Mouse (Mus musculus): ENCODE data around the gene Tectb. TPM values are rescaled to one million over a fixed set of nuclear protein-coding genes. Genes with fewer than 3 reads are reported as not detected.

The Tectb gene
- not detected in 2 replicates for polyA plus RNA-seq (2015; fragmentation: Nextera tagmentation; extraction: Ambion mirVana)

- Histone ChIP-seq H3K4me2 (replicated peaks; ENCODE audit: low read depth) (no peak within 1 kb of the TSS), H3K9ac (ENCODE audit: low read depth, low read length) (no peak within 1 kb of the TSS), H3K4me1 (replicated peaks; ENCODE audit: control insufficient read depth, insufficient read depth, low read length) (no peaks in the 10 kb centered on the region), H3K4me3 (ENCODE audit: low read depth, low read length) (no peak within 1 kb of the TSS), H3K36me3 (ENCODE audit: control insufficient read depth, insufficient read depth) (no peaks in the 10 kb centered on the region), H3K9me3 (ENCODE audit: control insufficient read depth) (no peaks in the 10 kb centered on the region), H3K27ac (ENCODE audit: low read depth, low read length) (no peak within 1 kb of the TSS), H3K27me3 (replicated peaks; ENCODE audit: control insufficient read depth, insufficient read depth, low read length) (no peaks in the 10 kb centered on the region)
- no peak for ATAC-seq
- TF ChIP-seq CTCF (IDR thresholded peaks at IDR 0.05; ENCODE audit: low read depth): no peak
- 86% methylated on average over 5 of the region's 5 CpGs for WGBS
Measured at GRCm38 (mm10) chr19:55180433-55180832, at the start of gene Tectb. Gene Tectb, plus strand, starts transcription at chr19:55180733.

GRCm38 (mm10) chr19:55131747-55132146 lies 48.8 kb upstream of the Tectb start:
- H3K4me2 ChIP-seq (replicated peaks; ENCODE audit: low read depth): no peak overlapping the region
- ATAC-seq: no peak
- H3K4me3 ChIP-seq (ENCODE audit: low read depth, low read length): no peak overlapping the region
- no peak for TF ChIP-seq CTCF (IDR thresholded peaks at IDR 0.05; ENCODE audit: low read depth)
- no peaks in the 10 kb centered on the region for H3K9me3 ChIP-seq (ENCODE audit: control insufficient read depth)
- no peak overlapping the region for H3K9ac ChIP-seq (ENCODE audit: low read depth, low read length)
- H3K4me1 ChIP-seq (replicated peaks; ENCODE audit: control insufficient read depth, insufficient read depth, low read length): 0 out of 2 replicates have a peak, but pooled peaks cover 3% of the 10 kb centered on the region
- H3K27ac ChIP-seq (ENCODE audit: low read depth, low read length): no peak overlapping the region
- 30% methylated on average over 1 of the region's 1 CpGs for WGBS
- H3K36me3 ChIP-seq (ENCODE audit: control insufficient read depth, insufficient read depth): no peaks in the 10 kb centered on the region
- H3K27me3 ChIP-seq (replicated peaks; ENCODE audit: control insufficient read depth, insufficient read depth, low read length): no peaks in the 10 kb centered on the region

GRCm38 (mm10) chr19:55132476-55132875 lies 48.1 kb upstream of the Tectb start:
- Histone ChIP-seq H3K4me1 (replicated peaks; ENCODE audit: control insufficient read depth, insufficient read depth, low read length) (peaks cover 11% of the 10 kb centered on the region; the same call in 1 of the 2 replicates), H3K4me3 (ENCODE audit: low read depth, low read length) (no peak overlapping the region), H3K27ac (ENCODE audit: low read depth, low read length) (no peak overlapping the region), H3K9ac (ENCODE audit: low read depth, low read length) (no peak overlapping the region), H3K4me2 (replicated peaks; ENCODE audit: low read depth) (no peak overlapping the region), H3K9me3 (ENCODE audit: control insufficient read depth) (no peaks in the 10 kb centered on the region), H3K36me3 (ENCODE audit: control insufficient read depth, insufficient read depth) (no peaks in the 10 kb centered on the region), H3K27me3 (replicated peaks; ENCODE audit: control insufficient read depth, insufficient read depth, low read length) (no peaks in the 10 kb centered on the region)
- no peak for TF ChIP-seq CTCF (IDR thresholded peaks at IDR 0.05; ENCODE audit: low read depth)
- ATAC-seq: no peak
- whole genome bisulfite sequencing: 80% methylated on average over 3 of the region's 3 CpGs

GRCm38 (mm10) chr19:55134521-55134920 lies 46.0 kb upstream of the Tectb start:
- H3K27ac ChIP-seq (ENCODE audit: low read depth, low read length): no peak overlapping the region
- no peaks in the 10 kb centered on the region for H3K36me3 ChIP-seq (ENCODE audit: control insufficient read depth, insufficient read depth)
- H3K27me3 ChIP-seq (replicated peaks; ENCODE audit: control insufficient read depth, insufficient read depth, low read length): no peaks in the 10 kb centered on the region
- no peak for TF ChIP-seq CTCF (IDR thresholded peaks at IDR 0.05; ENCODE audit: low read depth)
- no peak overlapping the region for H3K9ac ChIP-seq (ENCODE audit: low read depth, low read length)
- ATAC-seq: peak; percentile 22; the same call in 1 of the 2 replicates
- no peak overlapping the region for H3K4me2 ChIP-seq (replicated peaks; ENCODE audit: low read depth)
- no peaks in the 10 kb centered on the region for H3K9me3 ChIP-seq (ENCODE audit: control insufficient read depth)
- H3K4me1 ChIP-seq (replicated peaks; ENCODE audit: control insufficient read depth, insufficient read depth, low read length): peaks cover 14% of the 10 kb centered on the region; the same call in 1 of the 2 replicates
- 67% methylated on average over 9 of the region's 9 CpGs for WGBS
- no peak overlapping the region for H3K4me3 ChIP-seq (ENCODE audit: low read depth, low read length)

DNA sequence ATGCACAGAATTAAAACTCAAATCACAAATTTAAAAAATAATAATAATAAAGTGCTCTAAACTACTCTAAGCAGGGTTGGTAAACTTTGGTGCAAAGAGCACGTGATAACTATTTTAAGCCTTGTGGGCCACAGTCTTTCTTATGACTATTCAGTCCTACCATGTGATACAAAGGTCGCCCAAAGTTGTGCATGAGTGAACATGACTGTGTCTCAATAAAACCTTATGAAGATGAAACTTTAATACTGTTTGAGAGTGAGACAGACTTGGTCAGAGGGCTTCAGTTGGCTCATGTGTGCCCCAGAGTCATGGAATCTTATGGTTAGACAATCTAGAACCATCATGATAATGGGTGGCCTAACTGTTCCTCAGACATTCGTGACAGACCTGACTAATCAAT lies 44.6 kb upstream of the Tectb start:
- H3K4me1 ChIP-seq (replicated peaks; ENCODE audit: control insufficient read depth, insufficient read depth, low read length): peaks cover 14% of the 10 kb centered on the region; the same call in 1 of the 2 replicates
- no peak for ATAC-seq

GRCm38 (mm10) chr19:55136693-55137427 lies 43.7 kb upstream of the Tectb start:
- peaks cover 14% of the 10 kb centered on the region; the same call in 1 of the 2 replicates for H3K4me1 ChIP-seq (replicated peaks; ENCODE audit: control insufficient read depth, insufficient read depth, low read length)
- no peaks in the 10 kb centered on the region for H3K36me3 ChIP-seq (ENCODE audit: control insufficient read depth, insufficient read depth)
- H3K27ac ChIP-seq (ENCODE audit: low read depth, low read length): peak overlapping the region; percentile 66
- TF ChIP-seq CTCF (IDR thresholded peaks at IDR 0.05; ENCODE audit: low read depth): no peak
- 0 out of 2 replicates have a peak overlapping the region, but pooled peaks have one; percentile 3 for H3K4me2 ChIP-seq (replicated peaks; ENCODE audit: low read depth)
- no peaks in the 10 kb centered on the region for H3K9me3 ChIP-seq (ENCODE audit: control insufficient read depth)
- peak; percentile 90 for ATAC-seq
- no peaks in the 10 kb centered on the region for H3K27me3 ChIP-seq (replicated peaks; ENCODE audit: control insufficient read depth, insufficient read depth, low read length)
- 19% methylated on average over 4 of the region's 4 CpGs for WGBS
- no peak overlapping the region for H3K4me3 ChIP-seq (ENCODE audit: low read depth, low read length)
- H3K9ac ChIP-seq (ENCODE audit: low read depth, low read length): no peak overlapping the region

More for the DNA sequence above, 44.6 kb upstream of the Tectb start:
- Histone ChIP-seq H3K9me3 (ENCODE audit: control insufficient read depth) (no peaks in the 10 kb centered on the region), H3K4me3 (ENCODE audit: low read depth, low read length) (no peak overlapping the region), H3K4me2 (replicated peaks; ENCODE audit: low read depth) (no peak overlapping the region), H3K9ac (ENCODE audit: low read depth, low read length) (no peak overlapping the region), H3K36me3 (ENCODE audit: control insufficient read depth, insufficient read depth) (no peaks in the 10 kb centered on the region), H3K27ac (ENCODE audit: low read depth, low read length) (no peak overlapping the region), H3K27me3 (replicated peaks; ENCODE audit: control insufficient read depth, insufficient read depth, low read length) (no peaks in the 10 kb centered on the region)
- WGBS: 67% methylated on average over 3 of the region's 3 CpGs
- TF ChIP-seq CTCF (IDR thresholded peaks at IDR 0.05; ENCODE audit: low read depth): no peak

All from intestine, postnatal 0 days (tissue).